Mouse (Mus musculus) CH12.LX (cell line): ENCODE measurements around the gene Nt5c2.

ENCODE experiments used
- CHD1 ChIP-seq: IDR thresholded peaks from 2 replicates; pipeline ENCODE4 v1.6.1; 2012; ENCODE audit warnings: low read depth, low read length, improper control_type of control experiment, inconsistent platforms
- CHD2 ChIP-seq: IDR thresholded peaks from 2 replicates; pipeline ENCODE4 v1.6.1; 2011; ENCODE audit warnings: low read length, improper control_type of control experiment
- CTCF ChIP-seq, 2 experiments: IDR thresholded peaks in 1 of 2; conservative IDR thresholded peaks in 1 of 2; 2 replicates each; pipeline ENCODE4 v1.5.1; 2011 to 2012; ENCODE audit warnings: low read depth in 2 of 2, low read length in 2 of 2, improper control_type of control experiment in 1 of 2, inconsistent platforms in 1 of 2, mild to moderate bottlenecking in 1 of 2, moderate library complexity in 1 of 2
- GABPA ChIP-seq: IDR thresholded peaks from 2 replicates; pipeline ENCODE4 v1.6.1; 2012; ENCODE audit warnings: low read depth, low read length, improper control_type of control experiment, inconsistent platforms; ENCODE audit not compliant: insufficient replicate concordance
- IRF4 ChIP-seq: IDR thresholded peaks from 2 replicates; pipeline ENCODE4 v1.6.1; 2014; ENCODE audit warnings: low read depth, mild to moderate bottlenecking, inconsistent platforms, low read length, improper control_type of control experiment
- MAZ ChIP-seq: IDR thresholded peaks from 2 replicates; pipeline ENCODE4 v1.6.1; 2012; ENCODE audit warnings: low read depth, mild to moderate bottlenecking, inconsistent platforms, low read length, improper control_type of control experiment, moderate library complexity
- MEF2A ChIP-seq: IDR thresholded peaks from 2 replicates; pipeline ENCODE4 v1.6.1; 2014; ENCODE audit warnings: low read depth, mild to moderate bottlenecking, inconsistent platforms, low read length, improper control_type of control experiment, borderline replicate concordance
- POLR2A ChIP-seq: IDR thresholded peaks from 2 replicates; pipeline ENCODE4 v1.6.1; 2011; ENCODE audit warnings: low read depth, mild to moderate bottlenecking, improper control_type of control experiment, low read length
- USF1 ChIP-seq: IDR thresholded peaks from 2 replicates; pipeline ENCODE4 v1.6.1; 2014; ENCODE audit warnings: low read depth, mild to moderate bottlenecking, inconsistent platforms, low read length, improper control_type of control experiment
- ZC3H11A ChIP-seq: IDR thresholded peaks from 2 replicates; pipeline ENCODE4 v1.6.1; 2012; ENCODE audit warnings: low read depth, mild to moderate bottlenecking, inconsistent platforms, low read length, improper control_type of control experiment

DNA sequence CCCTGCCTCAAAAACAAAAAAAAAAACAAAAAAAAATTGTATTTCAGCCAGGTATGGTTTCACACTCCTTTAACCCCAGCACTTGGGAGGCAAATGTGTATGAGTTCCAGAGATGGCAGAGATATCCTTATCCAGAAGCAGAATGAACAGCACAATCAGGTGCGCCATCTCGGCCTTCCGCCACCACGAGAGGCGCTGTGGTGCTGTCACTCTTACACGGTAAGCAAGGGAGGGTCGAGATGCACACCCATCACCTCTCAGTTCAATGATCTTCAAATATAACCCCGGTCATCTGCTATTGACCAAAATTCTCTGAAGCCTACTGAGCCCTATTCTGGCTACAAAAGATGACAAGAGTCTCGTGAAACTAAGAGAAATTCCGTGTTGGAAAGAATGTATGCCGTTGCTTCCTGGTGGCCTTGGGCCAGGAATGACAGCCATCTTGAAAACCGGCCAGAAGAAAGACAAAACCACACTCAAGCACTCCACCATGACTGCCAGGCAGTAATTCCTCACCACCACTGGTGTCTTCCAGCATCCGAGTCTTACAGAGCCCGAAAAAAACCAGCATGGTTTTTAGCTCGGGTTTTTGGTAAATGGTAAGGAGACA lies 2.3 kb downstream of the Nt5c2 start:
- TF ChIP-seq CTCF (conservative IDR thresholded peaks at IDR 0.05 in 1 of 2, IDR thresholded peaks at IDR 0.05 in 1 of 2; ENCODE audit: low read depth in 2 of 2, low read length in 2 of 2) (no peak), POLR2A (no peak), CHD1 (no peak), GABPA (no peak), MEF2A (no peak), USF1 (no peak), ZC3H11A (no peak), CHD2 (no peak), MAZ (no peak), IRF4 (no peak)
